Mouse (Mus musculus) MEL (cell line): ENCODE measurements around the gene Med27. TPM values are rescaled to one million over a fixed set of nuclear protein-coding genes. Genes with fewer than 3 reads are reported as not detected.
A peak's percentile ranks its signal among the peaks of the same experiment; 100 is the strongest.

ENCODE experiments used
- DNase-seq: peaks from one replicate; pipeline ENCODE4 v3.0.0; 2011; ENCODE audit warnings: low read depth, low spot score
- H3K27ac ChIP-seq: 2 replicates; pipeline ENCODE4 v1.5.1; 2012; ENCODE audit warnings: low read depth, mild to moderate bottlenecking, control low read depth, low read length, moderate library complexity; ENCODE audit not compliant: control insufficient read depth
- H3K27me3 ChIP-seq, 2 experiments: fragments of 150-350 bp in 1 of 2; sonication (generic) in 1 of 2; 2 replicates each; pipeline ENCODE4 v1.6.1; 2012; ENCODE audit warnings: low read length in 2 of 2, mild to moderate bottlenecking in 2 of 2, improper control_type of control experiment in 1 of 2, moderate library complexity in 1 of 2; ENCODE audit not compliant: insufficient read depth in 2 of 2, control insufficient read depth in 1 of 2
- H3K36me3 ChIP-seq, 2 experiments: 2 replicates each; pipeline ENCODE4 v1.6.1; 2012 to 2014; ENCODE audit warnings: low read length in 2 of 2, improper control_type of control experiment in 1 of 2, inconsistent platforms in 1 of 2, mild to moderate bottlenecking in 1 of 2; ENCODE audit not compliant: insufficient read depth in 2 of 2, control insufficient read depth in 1 of 2
- H3K4me1 ChIP-seq, 2 experiments: fragments of 150-350 bp in 1 of 2; sonication (generic) in 1 of 2; 2 replicates each; pipeline ENCODE4 v1.6.1; 2012; ENCODE audit warnings: low read length in 2 of 2, improper control_type of control experiment in 1 of 2, mild to moderate bottlenecking in 1 of 2; ENCODE audit not compliant: insufficient read depth in 2 of 2, control insufficient read depth in 1 of 2
- H3K4me3 ChIP-seq, 2 experiments: fragments of 150-350 bp in 1 of 2; sonication (generic) in 1 of 2; 2 replicates each; pipeline ENCODE4 v1.5.1; 2012; ENCODE audit warnings: low read depth in 2 of 2, low read length in 2 of 2, mild to moderate bottlenecking in 2 of 2, moderate library complexity in 2 of 2, control low read depth in 1 of 2, improper control_type of control experiment in 1 of 2; ENCODE audit not compliant: control insufficient read depth in 1 of 2, insufficient read depth in 1 of 2
- H3K79me2 ChIP-seq: 2 replicates; pipeline ENCODE4 v1.6.1; 2012; ENCODE audit warnings: mild to moderate bottlenecking, low read length, moderate library complexity; ENCODE audit not compliant: control insufficient read depth, poor library complexity, insufficient read depth
- H3K9ac ChIP-seq: 2 replicates; pipeline ENCODE4 v1.6.1; 2012; ENCODE audit warnings: low read depth, mild to moderate bottlenecking, control low read depth, low read length, moderate library complexity; ENCODE audit not compliant: control insufficient read depth, poor library complexity, severe bottlenecking
- H3K9me3 ChIP-seq: fragments of 150-350 bp; sonication (generic); replicated peaks from 2 replicates; pipeline ENCODE4 v1.6.1; 2012; ENCODE audit warnings: mild to moderate bottlenecking, low read length, improper control_type of control experiment, moderate library complexity; ENCODE audit not compliant: insufficient read depth
- BHLHE40 ChIP-seq: IDR thresholded peaks from 2 replicates; pipeline ENCODE4 v1.6.1; 2012; ENCODE audit warnings: low read depth, mild to moderate bottlenecking, inconsistent platforms, low read length, improper control_type of control experiment, borderline replicate concordance
- CHD1 ChIP-seq: IDR thresholded peaks from 2 replicates; pipeline ENCODE4 v1.6.1; 2012; ENCODE audit warnings: low read depth, mild to moderate bottlenecking, inconsistent platforms, low read length, improper control_type of control experiment
- EP300 ChIP-seq, 2 experiments: IDR thresholded peaks; 2 replicates each; pipeline ENCODE4 v1.6.1; 2011; ENCODE audit warnings: improper control_type of control experiment in 2 of 2, low read length in 2 of 2, low read depth in 1 of 2, mild to moderate bottlenecking in 1 of 2
- ETS1 ChIP-seq: IDR thresholded peaks from 2 replicates; pipeline ENCODE4 v1.6.1; 2012; ENCODE audit warnings: low read depth, mild to moderate bottlenecking, inconsistent platforms, low read length, improper control_type of control experiment, moderate library complexity
- GABPA ChIP-seq: IDR thresholded peaks from 2 replicates; pipeline ENCODE4 v1.6.1; 2012; ENCODE audit warnings: low read depth, mild to moderate bottlenecking, inconsistent platforms, low read length, improper control_type of control experiment, moderate library complexity
- GATA1 ChIP-seq: IDR thresholded peaks from 2 replicates; pipeline ENCODE4 v1.6.1; 2011; ENCODE audit warnings: low read depth, low read length, improper control_type of control experiment
- HCFC1 ChIP-seq: IDR thresholded peaks from 2 replicates; pipeline ENCODE4 v1.6.1; 2012; ENCODE audit warnings: low read depth, mild to moderate bottlenecking, inconsistent platforms, low read length, improper control_type of control experiment, moderate library complexity
- KAT2A ChIP-seq: conservative IDR thresholded peaks from 2 replicates; pipeline ENCODE4 v1.6.1; 2012; ENCODE audit warnings: low read depth, low read length, improper control_type of control experiment, inconsistent platforms
- MAFK ChIP-seq: IDR thresholded peaks from 2 replicates; pipeline ENCODE4 v1.6.1; 2011; ENCODE audit warnings: low read depth, mild to moderate bottlenecking, low read length, improper control_type of control experiment, borderline replicate concordance
- MAZ ChIP-seq: IDR thresholded peaks from 2 replicates; pipeline ENCODE4 v1.6.1; 2012; ENCODE audit warnings: low read depth, mild to moderate bottlenecking, inconsistent platforms, low read length, improper control_type of control experiment
- MEF2A ChIP-seq: IDR thresholded peaks from 2 replicates; pipeline ENCODE4 v1.6.1; 2014; ENCODE audit warnings: low read depth, mild to moderate bottlenecking, inconsistent platforms, low read length, improper control_type of control experiment; ENCODE audit not compliant: poor library complexity, insufficient replicate concordance, severe bottlenecking; ENCODE audit errors: extremely low read depth
- MYB ChIP-seq: IDR thresholded peaks from 2 replicates; pipeline ENCODE4 v1.6.1; 2011; ENCODE audit warnings: mild to moderate bottlenecking, low read depth, low read length, improper control_type of control experiment
- POLR2AphosphoS2 ChIP-seq: IDR thresholded peaks from 2 replicates; pipeline ENCODE4 v1.6.1; 2011; ENCODE audit warnings: low read length, improper control_type of control experiment
- SIN3A ChIP-seq: IDR thresholded peaks from 2 replicates; pipeline ENCODE4 v1.6.1; 2012; ENCODE audit warnings: low read length, improper control_type of control experiment, inconsistent platforms
- TAL1 ChIP-seq: IDR thresholded peaks from 2 replicates; pipeline ENCODE4 v1.6.1; 2012; ENCODE audit warnings: mild to moderate bottlenecking, inconsistent platforms, low read length, moderate library complexity, mixed read lengths
- TBP ChIP-seq: IDR thresholded peaks from 2 replicates; pipeline ENCODE4 v1.8.0; 2011; ENCODE audit warnings: low read depth, low read length, improper control_type of control experiment
- ZMIZ1 ChIP-seq: IDR thresholded peaks from 2 replicates; pipeline ENCODE4 v1.6.1; 2012; ENCODE audit warnings: low read depth, mild to moderate bottlenecking, inconsistent platforms, low read length, improper control_type of control experiment, moderate library complexity
- ZNF384 ChIP-seq: IDR thresholded peaks from 2 replicates; pipeline ENCODE4 v1.6.1; 2012; ENCODE audit warnings: low read depth, mild to moderate bottlenecking, inconsistent platforms, low read length, improper control_type of control experiment
- polyA plus RNA-seq, 2 experiments: library from polyadenylated mRNA; stranded (reverse) in 1 of 2; unstranded in 1 of 2; fragments of >175 nt in 1 of 2; fragments of >200 nt in 1 of 2; gene quantifications; 2 replicates each; pipeline versions ENCODE4 v1.2.1 to v1.2.4; 2012; ENCODE audit warnings: low replicate concordance in 2 of 2, low read depth in 1 of 2; ENCODE audit not compliant: insufficient read length in 2 of 2, insufficient read depth in 1 of 2, missing spikeins in 1 of 2
- total RNA-seq: library from RNA; depleted of rRNA; stranded (reverse); fragments of 300-350 nt; gene quantifications from 2 replicates; pipeline ENCODE4 v1.2.3, GENCODE M21; 2012

Gene Med27
- total and polyA plus RNA-seq, 3 experiments = 46.3 to 46.9 TPM; not detected in 1

- H3K27me3 ChIP-seq = no peaks in the 10 kb centered on the region
- peaks cover 0 to 2% of the 10 kb centered on the region in 2 experiments; a peak in 1 of 4 replicates for H3K36me3 ChIP-seq
- no peaks in the 10 kb centered on the region for H3K9me3 ChIP-seq
- peak; percentile 80 for DNase-seq
- no peaks in the 10 kb centered on the region for H3K79me2 ChIP-seq
- TF ChIP-seq GATA1 = 0 out of 2 replicates have a peak, but pooled peaks have one; percentile 24
- TF ChIP-seq EP300 (IDR thresholded peaks at IDR 0.05; ENCODE audit: low read depth in 1 of 2, low read length in 2 of 2) = no peak
- TF ChIP-seq, all 39 proteins: peak for 1
- Histone ChIP-seq H3K27ac (no peak overlapping the region), H3K4me1 (peaks cover 0 to 8% of the 10 kb centered on the region in 2 experiments; a peak in 2 of 4 replicates), H3K9ac (no peak overlapping the region), H3K4me3 (no peak overlapping the region)
Observed at GRCm38 (mm10) chr2:29324456-29324855, 22.2 kb upstream of the Med27 start.

GRCm38 (mm10) chr2:29330471-29330870 is 16.1 kb upstream of the Med27 start:
- TF ChIP-seq MYB (no peak), ZMIZ1 (no peak), ZNF384 (no peak), ETS1 (no peak), GATA1 (no peak), MAZ (no peak), KAT2A (no peak), HCFC1 (no peak), GABPA (no peak), SIN3A (no peak), MAFK (no peak), TAL1 (no peak), MEF2A (no peak), CHD1 (no peak), EP300 (IDR thresholded peaks at IDR 0.05; ENCODE audit: low read depth in 1 of 2, low read length in 2 of 2) (no peak), POLR2AphosphoS2 (no peak), BHLHE40 (no peak), TBP (no peak)
- no peaks in the 10 kb centered on the region for H3K27me3 ChIP-seq
- H3K4me3 ChIP-seq = no peak overlapping the region
- H3K79me2 ChIP-seq = no peaks in the 10 kb centered on the region
- no peaks in the 10 kb centered on the region for H3K9me3 ChIP-seq
- H3K9ac ChIP-seq = no peak overlapping the region
- H3K36me3 ChIP-seq = no peaks in the 10 kb centered on the region
- H3K27ac ChIP-seq = no peak overlapping the region
- no peaks in the 10 kb centered on the region for H3K4me1 ChIP-seq
- DNase-seq = no peak
